Mouse (Mus musculus): ENCODE results near the gene Gm11627.

GRCm38 (mm10) chr11:102576050-102576754, 3.1 kb downstream of the Gm11627 start:
- TF ChIP-seq CTCF (IDR thresholded peaks at IDR 0.05; ENCODE audit: low read depth, low read length) (no peak), GATA1 (IDR thresholded peaks at IDR 0.05; ENCODE audit: borderline replicate concordance, low read length) (no peak), POLR2AphosphoS5 (IDR thresholded peaks at IDR 0.05; ENCODE audit: insufficient replicate concordance, low read depth, low read length) (no peak)

Measured in G1E (cell line).